Mouse (Mus musculus) erythroid progenitor cell, adult 5-6 weeks (primary cell): ENCODE data around the gene 2310033P09Rik. TPM values are rescaled to one million over a fixed set of nuclear protein-coding genes. Genes with fewer than 3 reads are reported as not detected.

Experiments
- ATAC-seq: replicated peaks from 2 replicates; pipeline ENCODE4 v1.8.0; 2016; ENCODE audit warnings: moderate number of reproducible peaks, mild to moderate bottlenecking, moderate TSS enrichment, inconsistent platforms; ENCODE audit not compliant: poor library complexity, low FRiP score, severe bottlenecking
- total RNA-seq, 2 experiments: library from RNA; stranded (forward) in 1 of 2; stranded (reverse) in 1 of 2; fragments of 150-400 nt in 1 of 2; fragments of 186-747, 209-891 nt in 1 of 2; gene quantifications; 2 replicates each; pipeline versions ENCODE4 v1.2.3 to v1.2.4; 2015 to 2017; ENCODE audit warnings: low replicate concordance in 2 of 2

The 2310033P09Rik gene
- total RNA-seq (2015; ENCODE audit: low replicate concordance) (12.6 and 13.4 TPM in 2 replicates), total RNA-seq (2017; ENCODE audit: low replicate concordance) (17.5 and 20.0 TPM in 2 replicates)

GRCm38 (mm10) chr11:59208153-59208831 lies at the start of gene 2310033P09Rik:
Gene 2310033P09Rik, plus strand, starts transcription at chr11:59208321.
- ATAC-seq = peak; percentile 85

GRCm38 (mm10) chr11:59159099-59159498 lies 49.0 kb upstream of the 2310033P09Rik start:
- no peak for ATAC-seq

- ATAC-seq = no peak
These were observed 48.6 kb upstream of the 2310033P09Rik start for GRCm38 (mm10) chr11:59159558-59159957.

- no peak for ATAC-seq
These were observed 46.7 kb upstream of the 2310033P09Rik start for GRCm38 (mm10) chr11:59161398-59161797.

GRCm38 (mm10) chr11:59162443-59163254 lies 45.5 kb upstream of the 2310033P09Rik start:
- no peak; the same call in 1 of the 2 replicates for ATAC-seq

- ATAC-seq = peak; percentile 78
These were observed 44.6 kb upstream of the 2310033P09Rik start, which contains the start of gene Iba57 for GRCm38 (mm10) chr11:59163255-59164236. Gene Iba57, minus strand, starts transcription at chr11:59163739.

GRCm38 (mm10) chr11:59164384-59164783 lies 43.7 kb upstream of the 2310033P09Rik start:
- peak; percentile 77 for ATAC-seq

- no peak for ATAC-seq
These were observed 42.4 kb upstream of the 2310033P09Rik start for GRCm38 (mm10) chr11:59165616-59166241.

- no peak for ATAC-seq
These were observed 38.3 kb upstream of the 2310033P09Rik start for GRCm38 (mm10) chr11:59169807-59170206.

GRCm38 (mm10) chr11:59170549-59170948 lies 37.6 kb upstream of the 2310033P09Rik start:
- ATAC-seq = no peak

- no peak for ATAC-seq
These were observed 33.8 kb upstream of the 2310033P09Rik start for GRCm38 (mm10) chr11:59174189-59174838.

- no peak for ATAC-seq
These were observed 31.6 kb upstream of the 2310033P09Rik start for GRCm38 (mm10) chr11:59176475-59176874.

- no peak for ATAC-seq
These were observed 31.2 kb upstream of the 2310033P09Rik start for GRCm38 (mm10) chr11:59176921-59177320.

GRCm38 (mm10) chr11:59182864-59183331 lies 25.2 kb upstream of the 2310033P09Rik start, which contains the start of gene Gjc2:
Gene Gjc2, minus strand, starts transcription at chr11:59183213.
- ATAC-seq = peak; percentile 47; the same call in 1 of the 2 replicates

- peak; percentile 92 for ATAC-seq
These were observed 24.3 kb upstream of the 2310033P09Rik start for GRCm38 (mm10) chr11:59183821-59184220.

GRCm38 (mm10) chr11:59185490-59185889 lies 22.6 kb upstream of the 2310033P09Rik start:
- ATAC-seq = no peak

GRCm38 (mm10) chr11:59187706-59188105 lies 20.4 kb upstream of the 2310033P09Rik start:
- ATAC-seq = no peak
